Mouse (Mus musculus) neural tube, embryonic 11.5 days (tissue): ENCODE data around the gene Tmem151a. TPM values are rescaled to one million over a fixed set of nuclear protein-coding genes. Genes with fewer than 3 reads are reported as not detected.

Source experiments
- ATAC-seq: fragments of 200-750 bp; cut with Nextera tagmentation; 2 replicates; pipeline ENCODE4 v1.8.0; 2017; ENCODE audit warnings: moderate number of reproducible peaks, mild to moderate bottlenecking, moderate TSS enrichment, moderate library complexity; ENCODE audit not compliant: insufficient read depth, low FRiP score, low TSS enrichment
- DNase-seq: peaks from one replicate; pipeline ENCODE4 v3.0.0-alpha.2; 2015; ENCODE audit warnings: low spot score
- H3K27ac ChIP-seq: fragments of 300-500 bp; sonication (generic); 2 replicates; pipeline ENCODE4 v1.5.1; 2014; ENCODE audit warnings: low read depth, mild to moderate bottlenecking, low read length
- H3K27me3 ChIP-seq: fragments of 300-500 bp; sonication (generic); 2 replicates; pipeline ENCODE4 v1.6.1; 2014; ENCODE audit warnings: mild to moderate bottlenecking, low read length, mixed read lengths; ENCODE audit not compliant: control insufficient read depth, insufficient read depth
- H3K36me3 ChIP-seq: fragments of 300-500 bp; sonication (generic); 2 replicates; pipeline ENCODE4 v1.6.1; 2014; ENCODE audit warnings: mild to moderate bottlenecking, low read length, moderate library complexity, mixed read lengths; ENCODE audit not compliant: control insufficient read depth, insufficient read depth
- H3K4me1 ChIP-seq: fragments of 300-500 bp; sonication (generic); 2 replicates; pipeline ENCODE4 v1.6.1; 2014; ENCODE audit warnings: low read length, mixed read lengths; ENCODE audit not compliant: control insufficient read depth, insufficient read depth
- H3K4me2 ChIP-seq: fragments of 300-500 bp; sonication (generic); 2 replicates; pipeline ENCODE4 v1.6.1; 2014; ENCODE audit warnings: low read depth, mild to moderate bottlenecking, moderate library complexity
- H3K4me3 ChIP-seq: fragments of 300-500 bp; sonication (generic); 2 replicates; pipeline ENCODE4 v1.5.1; 2014; ENCODE audit warnings: low read depth, low read length
- H3K9ac ChIP-seq: fragments of 300-500 bp; sonication (generic); 2 replicates; pipeline ENCODE4 v1.6.1; 2014; ENCODE audit warnings: mild to moderate bottlenecking, low read length
- H3K9me3 ChIP-seq: fragments of 300-500 bp; sonication (generic); 2 replicates; pipeline ENCODE4 v1.6.1; 2016; ENCODE audit warnings: low read length; ENCODE audit not compliant: control insufficient read depth
- WGBS: fragments of 180-500 bp; shearing (Covaris S2); extraction: QIAGEN DNeasy Blood & Tissue Kit; methylation state at CpG from one replicate; pipeline ENCODE4 v1.1.7; 2014; 5-methylcytosine and 5-hydroxymethylcytosine counted together
- polyA plus RNA-seq: library from polyadenylated mRNA; unstranded; fragments of >200 nt; fragmentation: Nextera tagmentation; extraction: Ambion mirVana; gene quantifications from 2 replicates; pipeline ENCODE4 v1.2.1, GENCODE M21; 2014

Gene Tmem151a
- polyA plus RNA-seq, 1 experiment from 2014 or later: 2.0 TPM

- Histone ChIP-seq H3K36me3 (no peaks in the 10 kb centered on the region), H3K4me1 (0 out of 2 replicates have a peak, but pooled peaks cover 12% of the 10 kb centered on the region), H3K27me3 (peaks cover 26% of the 10 kb centered on the region), H3K9ac (no peak overlapping the region), H3K4me3 (no peak overlapping the region), H3K4me2 (no peak overlapping the region), H3K27ac (no peak overlapping the region), H3K9me3 (no peaks in the 10 kb centered on the region)
- peak; percentile 42; the same call in 1 of the 2 replicates for ATAC-seq
- 8% methylated on average over 6 of the region's 6 CpGs for WGBS
- peak; percentile 77 for DNase-seq
These were observed 29.1 kb downstream of the Tmem151a start for GRCm38 (mm10) chr19:5056251-5056650.

DNA sequence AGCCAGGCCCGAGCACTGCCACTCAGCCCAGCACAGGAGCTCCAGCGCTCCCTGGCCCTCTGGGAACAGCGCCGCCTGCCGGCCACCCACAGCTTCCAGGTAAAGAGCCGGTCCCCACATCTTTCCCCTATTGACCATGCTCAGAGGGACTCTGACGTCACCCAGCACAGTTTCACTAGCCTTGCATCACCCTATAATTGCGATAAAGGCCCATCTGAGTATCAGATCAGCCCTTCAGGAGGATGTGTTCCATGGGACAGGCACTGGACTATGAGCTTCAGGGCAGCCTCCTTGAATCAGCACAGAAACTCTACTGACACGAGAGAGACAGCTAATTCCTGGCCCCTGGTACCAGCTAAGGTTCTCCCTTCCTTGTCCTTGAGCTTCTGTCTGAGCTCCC, 31.4 kb downstream of the Tmem151a start:
- ATAC-seq: no peak
- H3K9ac ChIP-seq: no peak overlapping the region
- peaks cover 34% of the 10 kb centered on the region for H3K27me3 ChIP-seq
- H3K4me2 ChIP-seq: no peak overlapping the region
- no peak overlapping the region for H3K4me3 ChIP-seq
- peak; percentile 74 for DNase-seq
- 23% methylated on average over 9 of the region's 9 CpGs for WGBS
- H3K4me1 ChIP-seq: 0 out of 2 replicates have a peak, but pooled peaks cover 7% of the 10 kb centered on the region
- H3K27ac ChIP-seq: no peak overlapping the region
- no peaks in the 10 kb centered on the region for H3K36me3 ChIP-seq
- no peaks in the 10 kb centered on the region for H3K9me3 ChIP-seq

DNA sequence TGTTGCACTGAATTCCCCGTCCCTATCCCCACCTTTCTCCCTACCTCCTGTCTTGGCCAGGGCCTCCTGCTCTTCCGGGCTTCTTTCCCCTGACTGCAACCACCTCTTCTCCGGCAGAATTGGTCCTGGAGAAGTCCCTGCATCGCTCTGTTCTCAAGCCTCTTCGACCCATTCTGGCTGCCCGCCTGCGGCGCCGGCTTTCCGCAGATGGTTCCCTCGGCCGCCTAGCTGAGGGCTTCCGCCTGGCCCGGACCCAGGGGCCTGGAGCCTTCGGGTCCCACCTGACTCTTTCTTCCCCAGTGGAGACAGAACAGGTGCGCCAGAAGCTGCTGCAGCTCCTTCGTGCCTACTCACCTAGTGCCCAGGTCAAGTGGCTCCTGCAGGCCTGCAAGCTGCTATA, 32.5 kb downstream of the Tmem151a start:
- Histone ChIP-seq H3K27ac (no peak overlapping the region), H3K4me2 (no peak overlapping the region), H3K9me3 (no peaks in the 10 kb centered on the region), H3K4me1 (no peaks in the 10 kb centered on the region), H3K36me3 (peaks cover 2% of the 10 kb centered on the region; the same call in 1 of the 2 replicates), H3K9ac (no peak overlapping the region), H3K4me3 (no peak overlapping the region), H3K27me3 (peaks cover 34% of the 10 kb centered on the region)
- DNase-seq (no peak), ATAC-seq (no peak)
- WGBS: 63% methylated on average over 17 of the region's 17 CpGs

GRCm38 (mm10) chr19:5052166-5052822, 33.0 kb downstream of the Tmem151a start:
- 23% methylated on average over 25 of the region's 25 CpGs for WGBS
- DNase-seq (no peak), ATAC-seq (no peak)
- no peak overlapping the region for H3K4me2 ChIP-seq
- H3K27ac ChIP-seq: no peak overlapping the region
- H3K9me3 ChIP-seq: no peaks in the 10 kb centered on the region
- peaks cover 34% of the 10 kb centered on the region for H3K27me3 ChIP-seq
- H3K36me3 ChIP-seq: peaks cover 2% of the 10 kb centered on the region; the same call in 1 of the 2 replicates
- H3K4me1 ChIP-seq: no peaks in the 10 kb centered on the region
- no peak overlapping the region for H3K9ac ChIP-seq
- H3K4me3 ChIP-seq: no peak overlapping the region

DNA sequence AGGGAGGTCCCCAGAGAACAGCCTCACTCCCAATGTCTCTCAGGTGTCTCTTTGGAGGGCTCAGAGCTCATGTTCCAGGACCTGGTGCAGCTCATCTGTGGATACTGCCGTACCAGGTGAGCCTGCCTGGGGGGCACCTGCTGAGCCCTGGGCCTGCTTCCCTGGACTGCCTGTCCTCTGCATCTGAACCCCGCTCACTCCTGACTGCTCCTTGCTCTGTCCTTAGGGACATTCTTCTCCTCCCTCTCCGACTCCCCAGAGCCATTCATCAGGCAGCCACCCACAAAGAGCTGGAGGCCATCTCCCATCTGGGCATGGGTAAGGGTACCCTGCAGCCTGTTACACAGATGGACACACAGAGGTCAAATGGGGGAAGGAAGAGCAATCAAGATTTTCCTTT, 33.8 kb downstream of the Tmem151a start:
- 29% methylated on average over 3 of the region's 3 CpGs for WGBS
- H3K4me3 ChIP-seq: no peak overlapping the region
- H3K27ac ChIP-seq: no peak overlapping the region
- no peaks in the 10 kb centered on the region for H3K9me3 ChIP-seq
- peaks cover 2% of the 10 kb centered on the region; the same call in 1 of the 2 replicates for H3K36me3 ChIP-seq
- no peak for ATAC-seq
- H3K4me1 ChIP-seq: no peaks in the 10 kb centered on the region
- no peak overlapping the region for H3K4me2 ChIP-seq
- DNase-seq: no peak
- peak overlapping the region; percentile 23 for H3K9ac ChIP-seq
- H3K27me3 ChIP-seq: peaks cover 34% of the 10 kb centered on the region

DNA sequence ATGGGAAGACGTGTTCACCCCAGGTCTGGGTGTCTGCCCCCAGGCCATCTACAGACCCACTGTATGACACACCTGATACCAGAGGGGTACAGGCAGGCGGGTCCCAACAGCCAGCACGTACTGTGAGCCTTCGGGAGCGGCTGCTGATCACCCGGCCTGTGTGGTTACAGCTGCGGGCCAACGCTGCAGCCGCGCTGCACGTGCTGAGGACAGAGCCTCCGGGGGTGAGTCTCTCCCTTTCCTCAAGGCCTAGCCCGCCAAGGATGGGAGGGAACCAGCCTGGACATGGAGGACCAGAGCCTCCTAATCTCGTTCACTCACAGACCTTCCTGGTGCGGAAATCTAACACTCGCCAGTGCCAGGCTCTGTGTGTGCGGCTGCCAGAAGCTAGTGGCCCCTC, 34.3 kb downstream of the Tmem151a start:
- Histone ChIP-seq H3K4me2 (no peak overlapping the region), H3K36me3 (peaks cover 6% of the 10 kb centered on the region), H3K27ac (no peak overlapping the region), H3K9ac (peak overlapping the region; percentile 23), H3K4me3 (peak overlapping the region; percentile 12; the same call in 1 of the 2 replicates), H3K9me3 (no peaks in the 10 kb centered on the region), H3K27me3 (peaks cover 34% of the 10 kb centered on the region), H3K4me1 (no peaks in the 10 kb centered on the region)
- 8% methylated on average over 17 of the region's 17 CpGs for WGBS
- no peak for ATAC-seq
- DNase-seq: no peak

- no peak within 1 kb of the TSS for H3K4me2 ChIP-seq
- no peaks in the 10 kb centered on the region for H3K9me3 ChIP-seq
- H3K9ac ChIP-seq: peak within 1 kb of the TSS; percentile 23
- DNase-seq: peak; percentile 30
- H3K36me3 ChIP-seq: peaks cover 6% of the 10 kb centered on the region
- ATAC-seq: no peak
- no peak within 1 kb of the TSS for H3K27ac ChIP-seq
- H3K27me3 ChIP-seq: peaks cover 34% of the 10 kb centered on the region
- 21% methylated on average over 14 of the region's 14 CpGs for WGBS
- no peaks in the 10 kb centered on the region for H3K4me1 ChIP-seq
- H3K4me3 ChIP-seq: peak within 1 kb of the TSS; percentile 12; the same call in 1 of the 2 replicates
These were observed 35.1 kb downstream of the Tmem151a start, which contains the start of gene Rin1 for GRCm38 (mm10) chr19:5050047-5050905. Rin1 (plus strand) TSS chr19:5050481.

- Histone ChIP-seq H3K36me3 (peaks cover 6% of the 10 kb centered on the region), H3K4me3 (no peak overlapping the region), H3K27me3 (peaks cover 34% of the 10 kb centered on the region), H3K27ac (no peak overlapping the region), H3K4me1 (no peaks in the 10 kb centered on the region), H3K9me3 (no peaks in the 10 kb centered on the region), H3K4me2 (no peak overlapping the region), H3K9ac (no peak overlapping the region)
- WGBS: 81% methylated on average over 6 of the region's 6 CpGs
- ATAC-seq: no peak
- DNase-seq: no peak
These were observed 36.0 kb downstream of the Tmem151a start for GRCm38 (mm10) chr19:5049325-5049724.
